Mouse (Mus musculus) heart, postnatal 0 days (tissue): ENCODE measurements around the gene Fv1. TPM values are rescaled to one million over a fixed set of nuclear protein-coding genes. Genes with fewer than 3 reads are reported as not detected.

Experiments
- ATAC-seq: fragments of 200-750 bp; cut with Nextera tagmentation; 2 replicates; pipeline ENCODE4 v1.8.0; 2017; ENCODE audit warnings: low read depth, moderate number of reproducible peaks, moderate library complexity; ENCODE audit not compliant: insufficient read depth
- DNase-seq: peaks from one replicate; pipeline ENCODE4 v3.0.0-alpha.2; 2016; ENCODE audit warnings: low spot score
- H3K27ac ChIP-seq: fragments of 300-500 bp; sonication (generic); 2 replicates; pipeline ENCODE4 v1.5.1; 2014; ENCODE audit warnings: low read depth, mild to moderate bottlenecking
- H3K27me3 ChIP-seq: fragments of 300-500 bp; sonication (generic); 2 replicates; pipeline ENCODE4 v1.6.1; 2014; ENCODE audit warnings: low read length, mixed read lengths; ENCODE audit not compliant: control insufficient read depth, insufficient read depth
- H3K36me3 ChIP-seq: fragments of 300-500 bp; sonication (generic); replicated peaks from 2 replicates; pipeline ENCODE4 v1.6.1; 2014; ENCODE audit warnings: low read length, mixed read lengths; ENCODE audit not compliant: control insufficient read depth, insufficient read depth
- H3K4me1 ChIP-seq: fragments of 300-500 bp; sonication (generic); 2 replicates; pipeline ENCODE4 v1.6.1; 2014; ENCODE audit warnings: antibody characterized with exemption; ENCODE audit not compliant: control insufficient read depth, insufficient read depth
- H3K4me2 ChIP-seq: fragments of 300-500 bp; sonication (generic); 2 replicates; pipeline ENCODE4 v1.6.1; 2014; ENCODE audit warnings: low read depth, mild to moderate bottlenecking, low read length, moderate library complexity
- H3K4me3 ChIP-seq: fragments of 300-500 bp; sonication (generic); 2 replicates; pipeline ENCODE4 v1.5.1; 2014; ENCODE audit warnings: low read depth, low read length
- H3K9ac ChIP-seq: fragments of 300-500 bp; sonication (generic); replicated peaks from 2 replicates; pipeline ENCODE4 v1.6.1; 2014; ENCODE audit warnings: low read depth, low read length, mixed read lengths
- H3K9me3 ChIP-seq: fragments of 300-500 bp; sonication (generic); replicated peaks from 2 replicates; pipeline ENCODE4 v1.6.1; 2016; ENCODE audit warnings: low read length; ENCODE audit not compliant: control insufficient read depth
- CTCF ChIP-seq: IDR thresholded peaks from 2 replicates; pipeline ENCODE4 v1.5.1; 2016; ENCODE audit warnings: antibody characterized with exemption, control low read depth, low read depth
- EP300 ChIP-seq: IDR thresholded peaks from 2 replicates; pipeline ENCODE4 v1.6.1; 2016; ENCODE audit warnings: antibody characterized with exemption, low read depth
- WGBS: fragments of 180-500 bp; shearing (Covaris S2); extraction: QIAGEN DNeasy Blood & Tissue Kit; methylation state at CpG from one replicate; pipeline ENCODE4 v1.1.7; 2014; 5-methylcytosine and 5-hydroxymethylcytosine counted together
- polyA plus RNA-seq: library from polyadenylated mRNA; unstranded; fragments of >200 nt; fragmentation: Nextera tagmentation; extraction: Ambion mirVana; gene quantifications from 2 replicates; pipeline ENCODE4 v1.2.1, GENCODE M21; 2015
- total RNA-seq: library from RNA; depleted of rRNA; stranded (reverse); fragments of >200 nt; gene quantifications from 2 replicates; pipeline ENCODE4 v1.2.3, GENCODE M21; 2014; ENCODE audit warnings: low replicate concordance

The Fv1 gene
- total and polyA plus RNA-seq, 2 experiments from 2014 or later = 3.2 to 5.9 TPM

- Histone ChIP-seq H3K9me3 (no peaks in the 10 kb centered on the region), H3K4me1 (peaks cover 54% of the 10 kb centered on the region), H3K27ac (peak overlapping the region; percentile 98), H3K36me3 (peaks cover 75% of the 10 kb centered on the region), H3K27me3 (no peaks in the 10 kb centered on the region), H3K4me2 (no peak overlapping the region), H3K4me3 (no peak overlapping the region), H3K9ac (peak overlapping the region; percentile 44; the same call in 1 of the 2 replicates)
- TF ChIP-seq EP300 (peak; percentile 86), CTCF (no peak)
- ATAC-seq (peak; percentile 78), DNase-seq (peak; percentile 88)
- 39% methylated on average over 3 of the region's 3 CpGs for WGBS
Observed at GRCm38 (mm10) chr4:147897348-147897747, 28.6 kb downstream of the Fv1 start.

- ATAC-seq (no peak), DNase-seq (peak; percentile 49)
- Histone ChIP-seq H3K4me3 (no peak overlapping the region), H3K27me3 (no peaks in the 10 kb centered on the region), H3K9ac (no peak overlapping the region), H3K4me1 (peaks cover 59% of the 10 kb centered on the region), H3K4me2 (peak overlapping the region; percentile 22; the same call in 1 of the 2 replicates), H3K27ac (peak overlapping the region; percentile 85), H3K9me3 (no peaks in the 10 kb centered on the region), H3K36me3 (peaks cover 56% of the 10 kb centered on the region)
- 39% methylated on average over 7 of the region's 7 CpGs for WGBS
- TF ChIP-seq EP300 = no peak
- TF ChIP-seq CTCF = no peak
Observed at GRCm38 (mm10) chr4:147900452-147900851, 31.7 kb downstream of the Fv1 start.

DNA sequence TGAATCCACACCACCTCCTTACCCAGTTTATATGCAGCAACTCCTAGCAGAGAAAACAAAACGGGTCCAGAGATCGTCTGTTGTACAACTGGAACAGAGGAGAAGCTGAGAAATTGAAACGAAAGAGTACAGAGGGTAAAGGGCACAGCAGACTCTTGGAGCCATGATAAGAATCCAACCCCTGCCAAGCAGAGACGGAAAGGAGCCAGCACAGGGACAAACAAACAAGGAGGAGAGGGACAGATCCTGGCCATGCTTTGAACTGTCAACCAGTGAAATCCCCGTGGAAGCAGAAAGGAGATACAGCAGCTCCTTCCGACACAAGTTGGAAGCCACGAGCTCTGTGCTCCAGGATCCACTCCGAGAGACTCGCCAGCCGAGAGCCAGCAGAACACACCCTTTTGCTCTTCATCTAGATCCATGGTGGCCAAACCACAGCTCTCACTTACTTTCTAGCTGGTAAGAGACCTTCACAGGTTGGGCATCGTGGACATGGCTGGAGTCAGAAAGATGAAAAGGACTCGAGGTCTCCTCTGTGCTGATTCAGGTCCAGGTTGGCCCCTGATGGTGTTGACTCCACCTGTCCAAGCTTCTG, 34.2 kb downstream of the Fv1 start:
- Histone ChIP-seq H3K4me1 (peaks cover 45% of the 10 kb centered on the region), H3K36me3 (peaks cover 36% of the 10 kb centered on the region), H3K27me3 (no peaks in the 10 kb centered on the region), H3K9me3 (no peaks in the 10 kb centered on the region), H3K27ac (peak overlapping the region; percentile 90), H3K9ac (no peak overlapping the region), H3K4me2 (peak overlapping the region; percentile 64), H3K4me3 (peak overlapping the region; percentile 86; the same call in 1 of the 2 replicates)
- DNase-seq (no peak), ATAC-seq (no peak)
- TF ChIP-seq EP300 = no peak
- no peak for TF ChIP-seq CTCF
- WGBS = 69% methylated on average over 12 of the region's 12 CpGs

GRCm38 (mm10) chr4:147903601-147904000, 34.8 kb downstream of the Fv1 start:
- Histone ChIP-seq H3K9ac (peak overlapping the region; percentile 89), H3K27ac (peak overlapping the region; percentile 90), H3K4me2 (peak overlapping the region; percentile 64), H3K27me3 (no peaks in the 10 kb centered on the region), H3K9me3 (no peaks in the 10 kb centered on the region), H3K4me1 (peaks cover 39% of the 10 kb centered on the region), H3K36me3 (peaks cover 30% of the 10 kb centered on the region), H3K4me3 (peak overlapping the region; percentile 86)
- ATAC-seq (no peak), DNase-seq (no peak)
- TF ChIP-seq CTCF (no peak), EP300 (no peak)
- 47% methylated on average over 3 of the region's 3 CpGs for WGBS

DNA sequence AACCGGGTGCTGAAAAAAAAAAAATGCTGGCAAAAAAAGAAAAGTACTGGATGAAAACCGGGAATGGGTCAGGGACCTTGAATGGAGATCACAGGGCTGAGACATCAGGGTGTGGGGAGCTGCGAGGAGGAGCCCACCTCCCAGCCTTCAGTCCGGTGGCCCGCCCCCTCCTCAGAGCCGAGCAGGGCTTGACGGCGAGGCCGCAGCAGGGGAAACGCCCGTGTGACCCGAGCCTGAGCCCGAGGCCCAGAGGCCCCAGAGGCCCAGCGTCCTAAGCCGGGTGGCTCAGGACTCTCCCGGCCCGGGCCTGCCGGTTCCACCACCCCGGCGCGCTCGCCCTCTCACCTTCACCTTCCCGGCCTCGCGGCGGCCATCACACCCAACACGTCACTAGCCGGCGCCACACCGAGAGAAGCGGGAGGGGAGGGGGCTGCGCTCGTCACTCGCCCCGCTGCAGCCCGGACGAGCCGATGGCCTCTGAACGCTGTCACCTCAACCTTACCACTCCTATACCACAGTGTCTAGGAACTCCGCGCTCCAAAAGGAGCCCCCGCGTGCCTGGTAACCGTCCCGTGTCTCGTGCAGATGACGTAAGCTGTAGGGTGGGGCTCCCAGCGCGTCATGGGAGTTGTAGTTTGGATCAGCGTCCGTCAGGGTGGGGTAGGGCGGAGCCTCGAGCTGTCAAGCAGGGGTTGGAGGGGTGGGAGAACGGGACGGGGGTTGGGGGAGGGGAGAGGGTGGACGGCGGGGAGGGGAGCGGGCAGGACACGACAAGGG, 35.7 kb downstream of the Fv1 start, which contains the start of gene Mfn2:
Mfn2 (minus strand) TSS at position 392 of the 777 bp plus-strand sequence.
- Histone ChIP-seq H3K9me3 (no peaks in the 10 kb centered on the region), H3K36me3 (peaks cover 21% of the 10 kb centered on the region), H3K4me2 (peak within 1 kb of the TSS; percentile 64), H3K4me1 (peaks cover 31% of the 10 kb centered on the region), H3K27me3 (no peaks in the 10 kb centered on the region), H3K27ac (peak within 1 kb of the TSS; percentile 90), H3K9ac (peak within 1 kb of the TSS; percentile 89), H3K4me3 (peak within 1 kb of the TSS; percentile 86)
- under 1% methylated on average over 56 of the region's 59 CpGs for WGBS
- DNase-seq (peak; percentile 93), ATAC-seq (peak; percentile 90)
- TF ChIP-seq CTCF = no peak; the same call in 1 of the 2 replicates
- TF ChIP-seq EP300 = 0 out of 2 replicates have a peak, but pooled peaks have one; percentile 19
